Mouse (Mus musculus): ENCODE results near the gene Adat1. TPM values are rescaled to one million over a fixed set of nuclear protein-coding genes. Genes with fewer than 3 reads are reported as not detected.

Adat1 gene
- polyA plus RNA-seq, 1 experiment from 2014 or later, result 12.1 TPM

DNA sequence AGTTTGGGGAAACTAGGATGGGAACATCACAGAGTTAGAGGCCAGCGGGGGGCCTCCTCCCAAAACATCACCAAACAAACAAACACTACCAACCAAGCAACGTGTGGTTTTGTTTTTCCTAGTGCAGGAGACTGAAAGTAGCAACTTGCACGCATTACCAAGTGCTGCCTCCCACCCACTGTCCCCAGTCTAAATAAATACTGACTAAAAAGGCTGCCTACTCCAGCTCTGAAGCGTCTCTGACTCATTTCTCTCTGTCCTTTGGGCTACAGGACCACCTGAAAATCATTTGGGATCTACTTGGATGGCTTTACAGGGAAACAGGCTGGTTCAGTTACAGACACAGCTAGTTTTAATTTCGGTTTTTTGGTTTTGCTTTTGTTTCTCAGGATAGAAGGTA is 27.8 kb downstream of the Adat1 start:
- DNase-seq (ENCODE audit: low spot score), result no peak
- peaks cover 12% of the 10 kb centered on the region for H3K4me1 ChIP-seq (replicated peaks)
- no peaks in the 10 kb centered on the region for H3K27me3 ChIP-seq (ENCODE audit: insufficient read depth, poor library complexity, severe bottlenecking)
- H3K27ac ChIP-seq, result no peak overlapping the region
- 55% methylated on average over 5 of the region's 5 CpGs for WGBS
- H3K4me3 ChIP-seq, result no peak overlapping the region
- H3K9me3 ChIP-seq, result no peaks in the 10 kb centered on the region
- H3K36me3 ChIP-seq, result peaks cover 45% of the 10 kb centered on the region

DNA sequence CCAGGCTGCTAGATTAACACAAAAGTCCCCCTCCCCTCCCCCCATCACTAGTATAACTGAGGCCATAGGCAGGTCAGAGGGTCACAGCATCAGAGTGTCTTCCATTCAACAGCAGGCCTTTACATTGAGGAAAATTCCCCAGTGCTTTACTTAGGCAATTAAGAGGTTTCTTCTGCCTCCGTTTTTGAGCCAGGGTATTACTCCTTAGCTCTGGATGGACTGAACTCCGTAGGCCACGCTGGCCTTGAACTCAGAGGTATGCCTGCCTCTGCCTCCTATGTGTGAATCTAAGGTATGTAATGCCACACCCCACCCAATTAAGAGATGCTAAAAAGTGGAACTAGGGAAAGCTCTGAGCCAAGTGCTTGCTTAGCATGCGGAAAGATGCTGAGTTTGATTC is 28.6 kb downstream of the Adat1 start:
- Histone ChIP-seq H3K36me3 (peaks cover 45% of the 10 kb centered on the region), H3K9me3 (no peaks in the 10 kb centered on the region), H3K27ac (no peak overlapping the region; the same call in 1 of the 2 replicates), H3K4me1 (replicated peaks) (peaks cover 12% of the 10 kb centered on the region), H3K4me3 (no peak overlapping the region), H3K27me3 (ENCODE audit: insufficient read depth, poor library complexity, severe bottlenecking) (no peaks in the 10 kb centered on the region)
- WGBS, result 77% methylated on average over 4 of the region's 4 CpGs
- no peak for DNase-seq (ENCODE audit: low spot score)

DNA sequence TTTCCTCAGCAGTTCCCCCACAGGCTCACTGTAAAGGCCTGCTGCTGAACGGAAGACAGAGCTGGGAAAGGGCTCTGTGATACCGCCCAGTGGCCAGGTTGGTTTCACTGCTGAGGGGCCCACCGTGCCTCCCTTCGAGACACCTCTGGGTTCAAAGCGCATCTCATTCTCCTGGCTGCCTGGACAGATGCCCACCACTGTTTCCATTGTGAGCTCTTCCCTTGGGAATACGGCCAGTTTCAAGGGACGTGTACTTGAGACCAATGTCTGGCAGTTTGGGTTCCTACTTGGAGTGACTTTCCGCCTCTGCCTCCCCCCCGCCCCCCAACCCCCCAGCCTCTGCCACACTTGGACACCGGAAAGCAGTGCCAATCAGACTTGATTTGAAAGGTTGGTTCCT is 29.0 kb downstream of the Adat1 start:
- WGBS, result 67% methylated on average over 10 of the region's 10 CpGs
- no peak for DNase-seq (ENCODE audit: low spot score)
- H3K4me3 ChIP-seq, result no peak overlapping the region
- no peaks in the 10 kb centered on the region for H3K27me3 ChIP-seq (ENCODE audit: insufficient read depth, poor library complexity, severe bottlenecking)
- no peaks in the 10 kb centered on the region for H3K9me3 ChIP-seq
- peaks cover 12% of the 10 kb centered on the region for H3K4me1 ChIP-seq (replicated peaks)
- peaks cover 45% of the 10 kb centered on the region for H3K36me3 ChIP-seq
- no peak overlapping the region; the same call in 1 of the 2 replicates for H3K27ac ChIP-seq

DNA sequence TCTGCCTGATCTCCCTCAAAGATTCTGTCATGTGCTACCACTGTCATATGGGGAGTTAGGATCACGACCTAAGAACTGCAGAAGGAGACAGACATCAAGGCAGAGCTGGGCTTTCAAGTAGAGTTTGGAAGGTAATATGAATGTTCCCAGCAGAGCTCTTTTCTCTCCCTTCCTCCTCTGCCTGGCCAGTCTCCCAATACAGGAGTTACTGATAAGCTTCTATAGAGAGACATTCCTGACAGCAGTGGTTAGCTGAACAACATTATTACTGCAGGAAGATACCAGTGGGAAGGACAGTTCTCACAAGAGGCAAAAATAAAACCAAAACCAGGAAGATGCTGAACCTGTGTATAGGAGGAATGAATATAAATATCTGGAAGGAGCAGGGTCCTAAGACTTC is 29.5 kb downstream of the Adat1 start:
- Histone ChIP-seq H3K4me3 (no peak overlapping the region), H3K27ac (no peak overlapping the region), H3K36me3 (peaks cover 45% of the 10 kb centered on the region), H3K27me3 (ENCODE audit: insufficient read depth, poor library complexity, severe bottlenecking) (no peaks in the 10 kb centered on the region), H3K4me1 (replicated peaks) (peaks cover 12% of the 10 kb centered on the region), H3K9me3 (no peaks in the 10 kb centered on the region)
- no peak for DNase-seq (ENCODE audit: low spot score)
- WGBS, result 88% methylated on average over 1 of the region's 1 CpGs

DNA sequence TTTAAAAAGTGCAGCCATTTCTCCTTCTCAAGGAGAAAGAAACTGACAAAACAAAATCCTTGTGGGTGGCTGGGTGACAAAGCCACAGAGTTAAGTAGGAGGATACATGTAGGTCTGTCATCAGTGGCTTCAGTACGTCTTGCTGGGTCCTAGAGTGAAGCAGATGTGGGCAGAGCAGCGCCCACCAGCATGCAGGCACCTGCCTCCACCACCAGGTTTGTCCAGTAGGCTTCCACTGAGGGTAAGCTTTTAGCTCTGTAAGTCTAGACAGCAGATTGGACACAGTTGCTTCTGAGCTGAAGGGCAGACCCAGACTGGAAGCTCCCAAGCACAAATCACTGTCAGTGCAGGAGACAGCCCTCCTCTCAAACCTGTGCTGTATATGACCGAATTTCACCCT is 30.8 kb downstream of the Adat1 start:
- no peak for DNase-seq (ENCODE audit: low spot score)
- Histone ChIP-seq H3K27ac (no peak overlapping the region), H3K4me3 (no peak overlapping the region), H3K36me3 (peaks cover 45% of the 10 kb centered on the region), H3K9me3 (no peaks in the 10 kb centered on the region), H3K27me3 (ENCODE audit: insufficient read depth, poor library complexity, severe bottlenecking) (no peaks in the 10 kb centered on the region), H3K4me1 (replicated peaks) (peaks cover 12% of the 10 kb centered on the region)
- 71% methylated on average over 3 of the region's 3 CpGs for WGBS

DNA sequence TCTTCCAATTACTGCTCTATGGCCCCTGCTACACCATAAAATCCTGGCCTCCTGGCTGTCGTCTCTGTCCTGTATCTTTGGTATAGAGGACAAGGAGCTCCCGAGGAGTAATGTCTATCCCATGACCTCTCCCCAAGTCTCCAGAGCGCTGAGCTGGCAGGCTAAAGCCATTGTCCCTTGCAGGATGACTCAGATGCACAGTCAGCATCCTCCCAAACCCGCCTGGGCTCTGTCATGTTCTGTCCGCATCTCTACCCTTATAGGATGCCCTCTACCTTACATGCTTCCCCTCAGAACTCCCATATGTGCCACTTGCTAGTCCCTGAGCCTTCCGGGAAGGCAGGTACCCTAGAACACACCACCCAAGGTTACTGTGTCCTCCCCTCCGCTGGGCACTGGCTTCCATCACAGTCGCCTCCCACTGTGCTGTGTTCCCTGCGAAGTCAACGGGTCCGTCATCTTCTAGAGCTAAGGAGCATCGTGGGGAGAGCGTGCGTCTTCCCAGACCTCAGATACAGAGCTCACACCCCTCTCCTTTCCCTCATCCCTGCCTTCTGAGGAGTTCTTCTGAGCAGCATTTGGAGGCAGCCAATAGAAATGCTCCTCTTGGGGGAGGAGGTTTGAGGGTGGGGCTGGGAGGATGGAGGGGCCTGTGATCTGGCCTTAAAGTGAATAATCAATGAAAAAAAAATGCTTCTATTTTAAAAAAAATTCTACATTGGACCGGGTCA is 31.3 kb downstream of the Adat1 start:
- Histone ChIP-seq H3K4me3 (no peak overlapping the region), H3K4me1 (replicated peaks) (peaks cover 12% of the 10 kb centered on the region), H3K27ac (no peak overlapping the region), H3K9me3 (no peaks in the 10 kb centered on the region), H3K36me3 (peaks cover 51% of the 10 kb centered on the region), H3K27me3 (ENCODE audit: insufficient read depth, poor library complexity, severe bottlenecking) (no peaks in the 10 kb centered on the region)
- 72% methylated on average over 15 of the region's 15 CpGs for WGBS
- no peak for DNase-seq (ENCODE audit: low spot score)

DNA sequence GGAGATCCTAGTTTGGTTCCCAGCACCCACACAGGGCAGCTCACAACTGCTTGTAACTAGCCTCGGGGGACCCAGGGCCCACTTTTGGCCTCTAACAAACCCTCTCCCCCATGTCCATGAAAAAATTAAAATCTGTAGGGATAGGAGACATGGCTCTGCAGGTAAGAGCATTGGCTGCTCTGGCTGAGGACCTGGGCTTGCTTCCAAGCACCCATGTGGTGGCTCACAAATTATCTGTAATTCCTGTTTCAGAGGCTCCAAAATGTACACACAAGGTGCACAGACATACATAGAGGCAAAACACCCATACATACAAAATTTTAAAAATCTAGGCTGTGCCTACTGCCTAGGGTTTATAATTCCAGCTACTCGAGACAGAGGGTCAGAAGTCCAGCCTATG is 34.9 kb downstream of the Adat1 start:
- Histone ChIP-seq H3K9me3 (no peaks in the 10 kb centered on the region), H3K36me3 (peaks cover 82% of the 10 kb centered on the region), H3K27me3 (ENCODE audit: insufficient read depth, poor library complexity, severe bottlenecking) (no peaks in the 10 kb centered on the region), H3K27ac (no peak overlapping the region), H3K4me1 (replicated peaks) (no peaks in the 10 kb centered on the region), H3K4me3 (no peak overlapping the region)
- 95% methylated on average over 2 of the region's 2 CpGs for WGBS
- no peak for DNase-seq (ENCODE audit: low spot score)

DNA sequence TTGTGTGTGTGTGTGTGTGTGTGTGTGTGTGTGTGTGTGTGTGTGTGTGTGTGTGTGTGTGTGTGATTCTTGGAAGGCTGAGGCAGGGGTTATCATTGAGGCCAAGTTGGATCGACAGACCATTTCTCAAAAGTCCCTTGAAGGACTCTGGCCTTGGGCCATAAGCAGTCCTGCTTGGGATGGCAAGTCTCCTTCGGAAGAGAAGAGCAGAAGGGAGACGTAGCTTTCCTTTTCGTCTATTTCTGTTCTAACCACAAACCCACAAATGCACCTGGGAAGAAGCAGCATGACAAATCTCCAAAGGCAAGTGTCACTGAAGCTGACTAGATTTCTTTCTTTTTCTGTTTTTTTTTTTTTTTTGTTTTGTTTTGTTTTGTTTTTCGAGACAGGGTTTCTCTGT is 36.2 kb downstream of the Adat1 start:
- no peak overlapping the region for H3K27ac ChIP-seq
- H3K27me3 ChIP-seq (ENCODE audit: insufficient read depth, poor library complexity, severe bottlenecking), result no peaks in the 10 kb centered on the region
- DNase-seq (ENCODE audit: low spot score), result no peak
- H3K4me1 ChIP-seq (replicated peaks), result no peaks in the 10 kb centered on the region
- H3K9me3 ChIP-seq, result no peaks in the 10 kb centered on the region
- peaks cover 89% of the 10 kb centered on the region for H3K36me3 ChIP-seq
- 95% methylated on average over 5 of the region's 5 CpGs for WGBS
- no peak overlapping the region for H3K4me3 ChIP-seq

DNA sequence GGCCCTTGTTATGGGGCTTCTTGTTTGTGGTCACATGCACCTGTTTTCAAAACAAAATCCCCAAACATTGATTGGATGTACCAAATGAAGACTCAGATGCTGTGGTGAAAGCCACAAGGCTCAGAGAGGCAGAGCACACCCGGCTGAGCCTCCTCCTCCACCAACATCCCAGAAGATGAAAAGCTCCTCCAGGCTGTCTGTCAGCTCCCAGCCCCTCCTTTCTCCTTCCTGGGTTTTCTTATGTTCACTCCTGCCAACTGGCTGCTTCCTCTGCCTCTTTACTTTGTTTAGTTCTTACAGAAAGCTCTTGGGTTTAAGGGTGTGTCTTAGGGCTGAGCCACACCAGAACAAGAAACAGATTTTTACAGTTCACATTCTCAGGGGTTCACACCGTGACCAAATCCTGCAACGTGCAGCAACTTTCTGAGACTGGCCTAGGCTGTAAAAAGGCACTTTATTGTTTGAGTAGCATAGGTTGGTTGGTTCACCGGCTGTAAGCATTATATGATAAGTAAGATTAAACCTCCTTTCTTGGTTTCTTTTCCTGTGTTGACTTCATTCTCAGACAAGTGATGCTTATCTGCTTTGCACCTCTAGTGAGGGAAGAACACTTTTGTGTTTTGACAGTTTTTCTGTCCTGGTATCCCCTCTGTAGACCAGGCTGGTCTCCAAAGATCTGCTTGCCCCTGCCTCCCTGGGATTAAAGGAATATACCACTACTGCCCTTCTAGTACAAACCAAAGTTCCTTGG is 37.1 kb downstream of the Adat1 start:
- Histone ChIP-seq H3K4me1 (replicated peaks) (no peaks in the 10 kb centered on the region), H3K36me3 (peaks cover 91% of the 10 kb centered on the region), H3K27ac (no peak overlapping the region), H3K27me3 (ENCODE audit: insufficient read depth, poor library complexity, severe bottlenecking) (no peaks in the 10 kb centered on the region), H3K4me3 (no peak overlapping the region), H3K9me3 (no peaks in the 10 kb centered on the region)
- no peak for DNase-seq (ENCODE audit: low spot score)
- WGBS, result 94% methylated on average over 4 of the region's 4 CpGs

DNA sequence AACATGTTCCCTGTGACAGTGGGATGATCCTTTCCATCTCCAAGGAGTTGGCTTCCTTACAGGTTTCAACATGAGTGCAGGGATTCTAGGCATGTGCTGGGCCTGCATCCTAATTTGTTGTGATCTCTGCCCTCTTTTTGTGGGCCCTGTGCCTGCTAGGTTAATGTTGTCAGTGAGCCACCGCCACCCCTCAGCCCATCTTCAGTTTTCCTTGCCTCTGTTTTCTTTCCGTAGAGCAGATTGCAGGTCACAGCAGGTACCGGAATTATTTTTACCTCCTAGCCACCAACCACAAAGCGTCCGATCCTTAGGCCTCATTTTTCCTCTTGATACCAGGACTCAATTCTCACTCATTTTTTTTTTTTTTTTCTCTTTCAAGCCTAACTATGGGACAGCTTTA is 40.2 kb downstream of the Adat1 start:
- H3K4me1 ChIP-seq (replicated peaks), result no peaks in the 10 kb centered on the region
- 96% methylated on average over 5 of the region's 5 CpGs for WGBS
- H3K27ac ChIP-seq, result no peak overlapping the region
- no peak overlapping the region for H3K4me3 ChIP-seq
- H3K27me3 ChIP-seq (ENCODE audit: insufficient read depth, poor library complexity, severe bottlenecking), result no peaks in the 10 kb centered on the region
- DNase-seq (ENCODE audit: low spot score), result no peak
- H3K36me3 ChIP-seq, result peaks cover 92% of the 10 kb centered on the region
- H3K9me3 ChIP-seq, result no peaks in the 10 kb centered on the region

DNA sequence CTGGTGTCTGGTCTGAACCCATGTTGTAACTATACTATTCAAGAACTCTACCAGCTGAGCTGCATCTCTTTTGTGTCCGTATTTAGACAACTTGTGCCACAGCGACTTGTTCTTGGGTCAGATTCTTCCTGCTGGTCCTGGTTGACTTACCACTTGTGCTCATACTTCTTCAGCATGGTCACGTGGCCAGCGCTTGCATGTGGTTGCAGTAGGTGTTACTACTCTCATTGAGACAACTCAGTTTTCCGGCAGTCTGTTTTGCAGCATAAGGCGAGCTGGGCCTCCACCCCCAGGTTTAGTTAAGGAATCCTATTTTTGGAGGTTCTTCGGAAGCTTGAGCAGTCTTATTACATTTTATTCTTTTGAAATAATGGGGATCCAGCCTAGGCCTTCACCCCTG is 40.8 kb downstream of the Adat1 start:
- Histone ChIP-seq H3K4me3 (no peak overlapping the region), H3K36me3 (peaks cover 92% of the 10 kb centered on the region), H3K9me3 (no peaks in the 10 kb centered on the region), H3K4me1 (replicated peaks) (no peaks in the 10 kb centered on the region), H3K27me3 (ENCODE audit: insufficient read depth, poor library complexity, severe bottlenecking) (no peaks in the 10 kb centered on the region), H3K27ac (no peak overlapping the region)
- WGBS, result 94% methylated on average over 7 of the region's 7 CpGs
- no peak for DNase-seq (ENCODE audit: low spot score)

DNA sequence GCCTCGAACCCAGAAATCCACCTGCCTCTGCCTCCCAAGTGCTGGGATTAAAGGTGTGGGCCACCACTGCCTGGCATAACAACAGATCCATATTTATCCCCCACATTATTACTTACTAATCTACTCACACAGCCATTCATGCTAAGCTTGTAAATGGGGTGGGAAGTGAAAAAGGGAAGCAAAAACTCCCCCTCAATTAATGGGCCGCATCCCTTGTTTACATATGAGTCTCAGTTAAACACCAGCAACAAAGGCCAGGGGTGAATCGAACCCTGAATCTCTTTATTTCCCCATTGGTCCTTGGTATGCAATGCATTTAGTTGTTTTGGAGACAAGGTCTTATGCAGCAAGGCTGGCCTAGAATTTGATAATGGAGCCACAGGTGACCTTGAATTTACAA is 41.3 kb downstream of the Adat1 start:
- H3K4me1 ChIP-seq (replicated peaks), result no peaks in the 10 kb centered on the region
- no peaks in the 10 kb centered on the region for H3K9me3 ChIP-seq
- H3K4me3 ChIP-seq, result no peak overlapping the region
- WGBS, result 92% methylated on average over 3 of the region's 3 CpGs
- no peaks in the 10 kb centered on the region for H3K27me3 ChIP-seq (ENCODE audit: insufficient read depth, poor library complexity, severe bottlenecking)
- no peak for DNase-seq (ENCODE audit: low spot score)
- H3K27ac ChIP-seq, result no peak overlapping the region
- H3K36me3 ChIP-seq, result peaks cover 92% of the 10 kb centered on the region

DNA sequence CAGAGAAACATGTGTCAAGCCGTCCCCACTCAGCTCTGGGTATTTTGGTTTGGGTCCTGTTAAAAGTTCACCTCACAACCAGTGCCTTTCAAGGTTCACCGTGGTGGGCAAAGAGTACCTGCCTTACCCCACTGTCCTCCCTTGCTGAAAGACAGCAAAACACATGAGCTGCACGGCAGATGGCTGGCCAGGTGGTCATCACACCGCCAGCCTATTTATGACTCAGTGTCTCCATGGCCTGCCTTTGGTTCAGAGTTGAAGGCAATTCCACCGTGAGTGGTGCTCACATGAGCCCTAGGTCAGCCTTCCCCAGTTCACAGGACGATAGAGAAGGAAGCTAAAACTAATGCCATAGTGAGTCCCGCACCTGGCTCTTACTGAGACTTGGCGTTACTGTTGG is 44.1 kb downstream of the Adat1 start:
- no peaks in the 10 kb centered on the region for H3K9me3 ChIP-seq
- WGBS, result 90% methylated on average over 8 of the region's 8 CpGs
- H3K36me3 ChIP-seq, result peaks cover 92% of the 10 kb centered on the region
- no peaks in the 10 kb centered on the region for H3K27me3 ChIP-seq (ENCODE audit: insufficient read depth, poor library complexity, severe bottlenecking)
- DNase-seq (ENCODE audit: low spot score), result no peak
- H3K27ac ChIP-seq, result no peak overlapping the region
- no peak overlapping the region for H3K4me3 ChIP-seq
- H3K4me1 ChIP-seq (replicated peaks), result no peaks in the 10 kb centered on the region

All from hindbrain, embryonic 10.5 days (tissue).